Mouse (Mus musculus): Measurements from ENCODE around the gene Trim58. TPM values are rescaled to one million over a fixed set of nuclear protein-coding genes. Genes with fewer than 3 reads are reported as not detected.

Gene Trim58
- polyA plus RNA-seq (2012; rRNA removed) = not detected in 2 replicates

GRCm38 (mm10) chr11:58640272-58640867 is at the start of gene Trim58:
Gene Trim58 (plus strand): TSS chr11:58640465.

GRCm38 (mm10) chr11:58594814-58595213 is 45.5 kb upstream of the Trim58 start, which contains the start of gene Olfr324:
Gene Olfr324 (plus strand): TSS chr11:58595114.

DNA sequence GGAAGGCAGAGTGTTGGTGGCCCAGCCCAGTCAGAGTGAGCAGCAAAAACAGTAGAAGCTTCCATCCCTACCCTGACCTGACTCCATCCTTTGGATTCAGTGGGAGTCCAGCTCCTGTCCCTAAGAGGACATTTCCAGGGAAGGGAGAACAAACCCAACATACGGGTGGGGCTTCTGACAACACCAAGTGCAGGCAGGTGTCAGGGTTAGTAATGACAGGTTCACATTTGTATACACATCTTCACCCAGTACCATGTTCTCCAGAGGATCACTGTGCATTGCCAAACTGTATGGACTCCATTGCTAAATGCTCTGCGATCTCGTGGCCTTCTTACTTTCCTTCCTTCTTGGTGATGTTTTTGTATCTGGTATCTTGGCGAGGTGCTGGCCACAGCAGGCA is 24.3 kb upstream of the Trim58 start, which contains the start of gene 2210407C18Rik:
TSS of gene 2210407C18Rik (minus strand) at position 101 of the 400 bp plus-strand sequence.

GRCm38 (mm10) chr11:58630401-58630800 is 9.9 kb upstream of the Trim58 start, which contains the start of gene Olfr323:
Gene Olfr323 (minus strand): TSS chr11:58630501.

GRCm38 (mm10) chr11:58658596-58658995 is 18.3 kb downstream of the Trim58 start, which contains the start of gene Olfr322:
Gene Olfr322 (plus strand): TSS chr11:58658782.

GRCm38 (mm10) chr11:58680799-58681198 is 40.5 kb downstream of the Trim58 start, which contains the start of gene Olfr320:
Gene Olfr320 (plus strand): TSS chr11:58681099.

DNA sequence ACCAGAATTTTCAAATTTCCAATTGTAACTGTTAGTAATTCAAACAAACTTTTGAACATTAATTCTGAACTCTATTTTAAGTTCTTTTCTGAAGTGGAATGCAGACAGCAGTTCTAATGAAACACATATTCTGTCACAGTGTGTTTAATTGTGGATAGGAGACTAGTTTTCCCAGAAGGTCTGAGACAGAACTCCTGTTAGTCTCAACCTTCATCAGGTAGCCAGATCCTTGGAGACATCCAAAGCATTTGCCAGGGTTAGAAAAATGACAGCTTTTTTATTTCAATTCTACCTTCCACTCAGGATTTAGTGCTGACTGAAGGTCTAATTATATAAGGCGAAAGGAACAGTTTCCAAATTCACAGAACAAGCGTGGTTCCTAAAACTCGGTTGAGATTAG is 58.6 kb downstream of the Trim58 start, which contains the start of gene Olfr319:
TSS of gene Olfr319 (plus strand) at position 301 of the 400 bp plus-strand sequence.

Other genes with a start within 250 kb of the Trim58 start
- gene 1810065E05Rik, start 219.4 kb upstream of the Trim58 start, polyA plus RNA-seq (2012; rRNA removed) = 344 and 578 TPM in 2 replicates
- not detected in 2 replicates for gene Gm12253, start 207.9 kb upstream of the Trim58 start, polyA plus RNA-seq (2012; rRNA removed)
- not detected in 2 replicates for gene Lypd9, start 187.5 kb upstream of the Trim58 start, polyA plus RNA-seq (2012; rRNA removed)
- not detected in 2 replicates for gene Olfr30, start 178.2 kb upstream of the Trim58 start, polyA plus RNA-seq (2012; rRNA removed)
- gene Olfr332, start 147.9 kb upstream of the Trim58 start, polyA plus RNA-seq (2012; rRNA removed) = not detected in 2 replicates
- not detected in 2 replicates for gene Olfr331, start 137.9 kb upstream of the Trim58 start, polyA plus RNA-seq (2012; rRNA removed)
- not detected in 2 replicates for gene Olfr330, start 105.6 kb upstream of the Trim58 start, polyA plus RNA-seq (2012; rRNA removed)
- gene Olfr329-ps, start 94.0 kb upstream of the Trim58 start, polyA plus RNA-seq (2012; rRNA removed) = not detected in 2 replicates
- gene Olfr328, start 84.8 kb upstream of the Trim58 start, polyA plus RNA-seq (2012; rRNA removed) = not detected in 2 replicates
- gene Olfr224, start 69.9 kb upstream of the Trim58 start, polyA plus RNA-seq (2012; rRNA removed) = not detected in 2 replicates
- not detected in 2 replicates for gene Olfr325, start 62.7 kb upstream of the Trim58 start, polyA plus RNA-seq (2012; rRNA removed)
- gene Olfr324, start 45.4 kb upstream of the Trim58 start, polyA plus RNA-seq (2012; rRNA removed) = not detected in 2 replicates
- gene 2210407C18Rik, start 24.4 kb upstream of the Trim58 start, polyA plus RNA-seq (2012; rRNA removed) = 7.3 and 7.4 TPM in 2 replicates
- gene Olfr323, start 10.0 kb upstream of the Trim58 start, polyA plus RNA-seq (2012; rRNA removed) = not detected in 2 replicates
- not detected in 2 replicates for gene Olfr322, start 18.3 kb downstream of the Trim58 start, polyA plus RNA-seq (2012; rRNA removed)
- not detected in 2 replicates for gene Olfr320, start 40.6 kb downstream of the Trim58 start, polyA plus RNA-seq (2012; rRNA removed)
- not detected in 2 replicates for gene Olfr319, start 58.7 kb downstream of the Trim58 start, polyA plus RNA-seq (2012; rRNA removed)
- gene Olfr318, start 83.5 kb downstream of the Trim58 start, polyA plus RNA-seq (2012; rRNA removed) = not detected in 2 replicates
- not detected in 2 replicates for gene Olfr317, start 98.7 kb downstream of the Trim58 start, polyA plus RNA-seq (2012; rRNA removed)
- not detected in 2 replicates for gene Olfr316, start 112.3 kb downstream of the Trim58 start, polyA plus RNA-seq (2012; rRNA removed)
- not detected in 2 replicates for gene Olfr315, start 132.7 kb downstream of the Trim58 start, polyA plus RNA-seq (2012; rRNA removed)
- not detected in 2 replicates for gene Olfr314, start 142.5 kb downstream of the Trim58 start, polyA plus RNA-seq (2012; rRNA removed)
- 0.59 TPM in 1 of 2 replicates, not detected in the other for gene Fam183b, start 161.5 kb downstream of the Trim58 start, polyA plus RNA-seq (2012; rRNA removed)
- gene Olfr313, start 174.5 kb downstream of the Trim58 start, polyA plus RNA-seq (2012; rRNA removed) = not detected in 2 replicates
- gene Olfr312, start 188.8 kb downstream of the Trim58 start, polyA plus RNA-seq (2012; rRNA removed) = not detected in 2 replicates
- gene Olfr311, start 198.8 kb downstream of the Trim58 start, polyA plus RNA-seq (2012; rRNA removed) = not detected in 2 replicates
- 1.5 and 1.7 TPM in 2 replicates for gene Gm12258, start 206.7 kb downstream of the Trim58 start, polyA plus RNA-seq (2012; rRNA removed)
- gene 2810021J22Rik, start 226.8 kb downstream of the Trim58 start, polyA plus RNA-seq (2012; rRNA removed) = 1.4 and 2.9 TPM in 2 replicates